In the genomic region with DNA sequence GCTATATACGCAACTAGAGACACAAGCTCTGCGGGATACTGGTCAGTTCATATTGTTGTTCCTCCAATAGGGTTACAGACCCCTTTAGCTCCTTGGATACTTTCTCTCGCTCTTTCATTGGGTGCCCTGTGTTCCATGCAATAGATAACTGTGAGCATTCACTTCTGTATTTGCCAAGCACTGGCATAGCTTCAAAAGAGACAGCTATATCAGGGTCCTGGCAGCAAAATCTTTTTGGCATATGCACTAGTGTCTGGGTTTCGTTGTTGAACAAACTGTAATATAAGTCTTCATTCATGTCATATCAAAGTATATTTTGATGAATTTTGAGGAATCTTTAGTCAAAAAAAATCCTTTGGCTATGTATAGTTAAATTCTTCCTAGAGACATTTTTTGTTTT, we compare ENCODE assay signal across 27 mouse cellular contexts.
"Had no signal": no experiment of that assay in that cellular context is flagged by ENCODE, and none has a peak within 500 bp of the region (broad histone marks: within the 10 kb centered on the region; RNA-seq: fewer than 3 reads in every experiment).

No protein-coding gene starts in this region.

- H3K27me3 ChIP-seq: heart, embryonic 13.5 days; heart, embryonic 15.5 days; hindbrain, embryonic 13.5 days; hindbrain, embryonic 15.5 days; kidney, embryonic 15.5 days; limb, embryonic 13.5 days; limb, embryonic 15.5 days; liver, embryonic 12.5 days had no signal

- H3K27ac ChIP-seq: heart, adult 2 months; heart, embryonic 13.5 days; heart, embryonic 15.5 days; hindbrain, embryonic 13.5 days; hindbrain, embryonic 15.5 days; hindbrain, postnatal 0 days; kidney, embryonic 15.5 days; kidney, postnatal 0 days; limb, embryonic 13.5 days; limb, embryonic 15.5 days; liver, embryonic 12.5 days; liver, embryonic 14.5 days had no signal

- ATAC-seq: hindbrain, postnatal 0 days; intestine, embryonic 16.5 days; liver, embryonic 12.5 days had no signal

- H3K4me1 ChIP-seq: heart, embryonic 13.5 days; heart, embryonic 15.5 days; hindbrain, embryonic 13.5 days; hindbrain, embryonic 15.5 days; kidney, embryonic 15.5 days; limb, embryonic 13.5 days; limb, embryonic 15.5 days; liver, embryonic 12.5 days had no signal

- H3K4me2 ChIP-seq: heart, embryonic 11.5 days; heart, embryonic 13.5 days; heart, embryonic 15.5 days; hindbrain, embryonic 13.5 days; hindbrain, embryonic 15.5 days; kidney, embryonic 15.5 days; limb, embryonic 13.5 days; limb, embryonic 15.5 days; liver, embryonic 12.5 days had no signal

- H3K4me3 ChIP-seq: heart, adult 2 months; heart, embryonic 13.5 days; heart, embryonic 15.5 days; hindbrain, embryonic 13.5 days; hindbrain, embryonic 15.5 days; kidney, embryonic 15.5 days; limb, embryonic 13.5 days; limb, embryonic 15.5 days; liver, embryonic 12.5 days had no signal

- H3K9me3 ChIP-seq: heart, embryonic 13.5 days; heart, embryonic 15.5 days; hindbrain, embryonic 13.5 days; hindbrain, embryonic 15.5 days; kidney, embryonic 15.5 days; limb, embryonic 13.5 days; limb, embryonic 15.5 days; liver, embryonic 12.5 days had no signal

- H3K9ac ChIP-seq: heart, embryonic 13.5 days; heart, embryonic 15.5 days; hindbrain, embryonic 13.5 days; hindbrain, embryonic 15.5 days; kidney, embryonic 15.5 days; limb, embryonic 13.5 days; limb, embryonic 15.5 days; liver, embryonic 12.5 days; liver, embryonic 14.5 days had no signal

- H3K36me3 ChIP-seq: heart, embryonic 13.5 days; heart, embryonic 15.5 days; hindbrain, embryonic 13.5 days; hindbrain, embryonic 15.5 days; kidney, embryonic 15.5 days; limb, embryonic 13.5 days; limb, embryonic 15.5 days; liver, embryonic 12.5 days had no signal

- DNase-seq: gastrocnemius, postnatal 14 days; gastrocnemius, postnatal 36 days; heart, adult 11 months; heart, adult 2 months; heart, postnatal 14 days; heart, postnatal 36 days; kidney, adult 11 months; kidney, adult 2 months; kidney, adult 9 months; kidney, postnatal 14 days; kidney, postnatal 36 days; layer of hippocampus, adult 9-11 months; layer of hippocampus, postnatal 36 days; left cerebral cortex, postnatal 4 days had no signal
